Mouse (Mus musculus) heart, embryonic 16.5 days (tissue): ENCODE measurements around the gene Sry. TPM values are rescaled to one million over a fixed set of nuclear protein-coding genes. Genes with fewer than 3 reads are reported as not detected.

Source experiments
- ATAC-seq: fragments of 200-750 bp; cut with Nextera tagmentation; replicated peaks from 2 replicates; pipeline ENCODE4 v1.8.0; 2017; ENCODE audit warnings: moderate number of reproducible peaks; ENCODE audit not compliant: insufficient read depth, low FRiP score; ENCODE audit errors: extremely low read depth
- H3K27ac ChIP-seq: fragments of 300-500 bp; sonication (generic); 2 replicates; pipeline ENCODE4 v1.5.1; 2014; ENCODE audit warnings: mild to moderate bottlenecking, low read length, control low read depth, moderate library complexity
- H3K27me3 ChIP-seq: fragments of 300-500 bp; sonication (generic); 2 replicates; pipeline ENCODE4 v1.6.1; 2014; ENCODE audit warnings: low read length, mixed read lengths; ENCODE audit not compliant: control insufficient read depth, insufficient read depth
- H3K36me3 ChIP-seq: fragments of 300-500 bp; sonication (generic); 2 replicates; pipeline ENCODE4 v1.6.1; 2014; ENCODE audit not compliant: control insufficient read depth, insufficient read depth
- H3K4me1 ChIP-seq: fragments of 300-500 bp; sonication (generic); 2 replicates; pipeline ENCODE4 v1.6.1; 2014; ENCODE audit warnings: low read length, mixed read lengths; ENCODE audit not compliant: control insufficient read depth, insufficient read depth
- H3K4me2 ChIP-seq: fragments of 300-500 bp; sonication (generic); 2 replicates; pipeline ENCODE4 v1.6.1; 2014; ENCODE audit warnings: low read depth, mild to moderate bottlenecking, control low read depth, low read length
- H3K4me3 ChIP-seq: fragments of 300-500 bp; sonication (generic); 2 replicates; pipeline ENCODE4 v1.5.1; 2014; ENCODE audit warnings: mild to moderate bottlenecking, control low read depth, low read length
- H3K9ac ChIP-seq: fragments of 300-500 bp; sonication (generic); 2 replicates; pipeline ENCODE4 v1.6.1; 2014; ENCODE audit warnings: low read length, control low read depth
- H3K9me3 ChIP-seq: fragments of 300-500 bp; sonication (generic); replicated peaks from 2 replicates; pipeline ENCODE4 v1.6.1; 2016; ENCODE audit warnings: low read length; ENCODE audit not compliant: control insufficient read depth
- WGBS: fragments of 180-500 bp; shearing (Covaris S2); extraction: QIAGEN DNeasy Blood & Tissue Kit; methylation state at CpG from one replicate; pipeline ENCODE4 v1.1.7; 2014; 5-methylcytosine and 5-hydroxymethylcytosine counted together
- polyA plus RNA-seq: library from polyadenylated mRNA; unstranded; fragments of >200 nt; fragmentation: Nextera tagmentation; extraction: Ambion mirVana; gene quantifications from 2 replicates; pipeline ENCODE4 v1.2.1, GENCODE M21; 2015

Gene Sry
- polyA plus RNA-seq: not detected in 2 replicates

- Histone ChIP-seq H3K36me3 (no peaks in the 10 kb centered on the region), H3K4me2 (no peak within 1 kb of the TSS), H3K9me3 (no peaks in the 10 kb centered on the region), H3K4me1 (no peaks in the 10 kb centered on the region), H3K4me3 (no peak within 1 kb of the TSS), H3K27me3 (no peaks in the 10 kb centered on the region), H3K9ac (no peak within 1 kb of the TSS), H3K27ac (no peak within 1 kb of the TSS)
- WGBS: 62% methylated on average over 2 of the region's 2 CpGs
- ATAC-seq: no peak
Measured at GRCm38 (mm10) chrY:2663558-2663957, at the start of gene Sry. Gene Sry, minus strand, starts transcription at chrY:2663658.

Other genes starting within 250 kb of the Sry start
- gene H2al2c, start 64.6 kb downstream of the Sry start, polyA plus RNA-seq: not detected in 2 replicates
- gene H2al2b, start 57.0 kb upstream of the Sry start, polyA plus RNA-seq: not detected in 2 replicates
- gene Gm4064, start 132.5 kb upstream of the Sry start, polyA plus RNA-seq: not detected in 2 replicates
- not detected in 2 replicates for gene Rbmy, start 167.0 kb upstream of the Sry start, polyA plus RNA-seq
- not detected in 2 replicates for gene Gm10256, start 167.0 kb upstream of the Sry start, polyA plus RNA-seq
- gene Gm10352, start 237.3 kb upstream of the Sry start, polyA plus RNA-seq: not detected in 2 replicates